Mouse (Mus musculus): ENCODE measurements around the gene Hic1. TPM values are rescaled to one million over a fixed set of nuclear protein-coding genes. Genes with fewer than 3 reads are reported as not detected.
A peak's percentile ranks its signal among the peaks of the same experiment; 100 is the strongest.

The Hic1 gene
- total and polyA plus RNA-seq, 2 experiments from 2014 or later = 4.8 to 17.8 TPM

DNA sequence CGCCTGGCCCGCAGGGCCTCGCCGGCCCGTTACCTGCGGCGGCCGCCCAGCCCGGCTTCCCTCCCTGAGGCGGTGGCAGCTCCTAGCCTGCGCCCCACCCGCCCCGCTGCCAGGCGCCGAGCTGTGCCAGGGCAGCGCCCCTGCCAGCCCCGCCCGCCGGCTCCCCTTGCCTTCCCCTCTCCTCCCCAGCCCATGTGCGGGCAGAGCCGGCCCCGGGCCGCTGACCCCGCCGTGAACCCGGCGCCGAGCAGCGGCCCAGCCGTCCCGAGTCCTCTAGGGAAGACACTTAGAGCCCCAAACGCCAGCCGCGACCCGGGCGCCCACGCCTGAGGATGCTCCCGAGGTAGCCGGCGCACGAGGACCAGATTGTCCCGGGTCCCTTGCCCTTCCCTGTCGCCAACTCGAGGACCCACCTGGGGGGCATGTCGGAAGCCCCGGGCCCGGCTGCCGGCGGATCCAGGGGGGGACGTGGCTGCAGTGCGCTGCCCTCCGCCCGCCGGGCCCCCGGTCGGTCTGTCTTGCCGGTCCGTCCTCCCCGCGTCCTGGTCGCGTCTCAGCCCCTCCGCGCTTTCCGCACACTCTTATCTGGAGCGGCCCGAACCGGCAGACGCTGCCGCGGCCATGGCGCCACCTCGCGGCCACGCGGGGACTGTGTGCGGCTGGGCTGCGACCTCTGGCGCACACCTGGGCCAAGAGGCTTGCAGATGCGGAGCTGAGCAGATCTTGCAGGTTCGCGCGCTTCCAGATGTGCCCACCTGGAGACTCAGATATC lies 543 bp downstream of the Hic1 start:
- TF ChIP-seq CTCF (IDR thresholded peaks at IDR 0.05; ENCODE audit: low read depth) = peak; percentile 98
- no peak for TF ChIP-seq EP300 (IDR thresholded peaks at IDR 0.05; ENCODE audit: low read depth)
- peaks cover 10% of the 10 kb centered on the region; the same call in 1 of the 2 replicates for H3K36me3 ChIP-seq (replicated peaks; ENCODE audit: control insufficient read depth, insufficient read depth, low read length)
- DNase-seq (ENCODE audit: low spot score) (peak; percentile 70), ATAC-seq (ENCODE audit: insufficient read depth, low read depth) (peak; percentile 37)
- H3K9me3 ChIP-seq (replicated peaks; ENCODE audit: control insufficient read depth, low read length) = no peaks in the 10 kb centered on the region
- H3K27ac ChIP-seq (ENCODE audit: low read depth) = peak overlapping the region; percentile 71
- peaks cover 13% of the 10 kb centered on the region for H3K4me1 ChIP-seq (ENCODE audit: control insufficient read depth, insufficient read depth)
- H3K4me2 ChIP-seq (ENCODE audit: low read depth, low read length) = peak overlapping the region; percentile 89
- H3K9ac ChIP-seq (replicated peaks; ENCODE audit: low read depth, low read length) = peak overlapping the region; percentile 55
- H3K4me3 ChIP-seq (ENCODE audit: low read depth, low read length) = peak overlapping the region; percentile 67
- peaks cover 70% of the 10 kb centered on the region for H3K27me3 ChIP-seq (ENCODE audit: control insufficient read depth, insufficient read depth, low read length)
- under 1% methylated on average over 81 of the region's 83 CpGs for WGBS

DNA sequence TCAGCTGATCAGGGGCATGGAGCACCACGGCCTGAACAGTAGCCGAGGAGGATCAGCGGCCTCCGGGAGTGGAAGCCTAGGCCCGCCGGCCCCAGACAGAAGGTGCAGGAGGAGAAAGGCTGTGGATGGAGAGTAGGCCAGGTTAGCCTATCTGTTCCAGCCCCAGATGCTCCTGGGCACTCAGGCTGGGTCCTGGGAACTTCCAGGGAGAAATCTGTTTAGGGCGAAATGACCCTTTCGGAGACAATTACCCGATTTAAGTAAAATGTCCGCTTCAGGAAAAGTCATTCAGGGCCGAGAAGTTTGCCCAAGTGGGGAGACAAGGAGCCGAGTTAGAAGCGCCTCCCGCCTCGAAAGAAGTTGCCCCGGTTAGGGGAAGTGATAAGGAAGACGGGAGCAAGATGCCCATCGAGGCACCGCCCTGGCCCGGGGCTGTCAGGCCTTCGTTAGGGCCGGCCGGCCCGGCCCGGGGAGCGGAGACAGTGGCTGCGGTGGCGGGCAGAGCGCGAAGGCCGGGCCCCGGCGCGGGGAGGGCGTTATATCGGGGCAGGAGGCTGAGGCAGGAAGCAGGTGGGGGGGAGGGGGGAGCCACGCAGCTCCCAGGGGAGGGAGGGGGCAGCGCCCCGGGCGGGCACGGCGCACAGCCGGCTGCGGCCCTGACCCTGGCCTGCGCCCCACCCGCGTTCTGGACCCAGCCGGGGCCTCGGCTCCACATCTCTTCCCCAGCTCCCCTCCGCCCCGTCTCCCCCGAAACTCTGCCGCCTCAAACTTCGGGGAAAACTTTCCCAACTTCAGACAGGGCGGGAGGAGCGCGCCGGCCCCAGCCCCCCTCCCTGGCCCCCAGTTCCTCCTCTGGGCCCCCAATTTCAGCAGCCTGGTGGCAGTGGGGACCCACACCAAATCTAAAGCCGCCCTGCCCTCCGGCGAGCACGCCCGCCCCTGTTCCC lies 1.4 kb downstream of the Hic1 start:
- Histone ChIP-seq H3K4me3 (ENCODE audit: low read depth, low read length) (peak overlapping the region; percentile 67), H3K4me2 (ENCODE audit: low read depth, low read length) (peak overlapping the region; percentile 89), H3K9me3 (replicated peaks; ENCODE audit: control insufficient read depth, low read length) (no peaks in the 10 kb centered on the region), H3K27ac (ENCODE audit: low read depth) (peak overlapping the region; percentile 71), H3K27me3 (ENCODE audit: control insufficient read depth, insufficient read depth, low read length) (peaks cover 63% of the 10 kb centered on the region), H3K4me1 (ENCODE audit: control insufficient read depth, insufficient read depth) (peaks cover 13% of the 10 kb centered on the region), H3K36me3 (replicated peaks; ENCODE audit: control insufficient read depth, insufficient read depth, low read length) (peaks cover 19% of the 10 kb centered on the region), H3K9ac (replicated peaks; ENCODE audit: low read depth, low read length) (peak overlapping the region; percentile 55)
- WGBS = 13% methylated on average over 49 of the region's 63 CpGs
- DNase-seq (ENCODE audit: low spot score) = no peak
- no peak for ATAC-seq (ENCODE audit: insufficient read depth, low read depth)
- TF ChIP-seq EP300 (IDR thresholded peaks at IDR 0.05; ENCODE audit: low read depth) (no peak), CTCF (IDR thresholded peaks at IDR 0.05; ENCODE audit: low read depth) (no peak)

DNA sequence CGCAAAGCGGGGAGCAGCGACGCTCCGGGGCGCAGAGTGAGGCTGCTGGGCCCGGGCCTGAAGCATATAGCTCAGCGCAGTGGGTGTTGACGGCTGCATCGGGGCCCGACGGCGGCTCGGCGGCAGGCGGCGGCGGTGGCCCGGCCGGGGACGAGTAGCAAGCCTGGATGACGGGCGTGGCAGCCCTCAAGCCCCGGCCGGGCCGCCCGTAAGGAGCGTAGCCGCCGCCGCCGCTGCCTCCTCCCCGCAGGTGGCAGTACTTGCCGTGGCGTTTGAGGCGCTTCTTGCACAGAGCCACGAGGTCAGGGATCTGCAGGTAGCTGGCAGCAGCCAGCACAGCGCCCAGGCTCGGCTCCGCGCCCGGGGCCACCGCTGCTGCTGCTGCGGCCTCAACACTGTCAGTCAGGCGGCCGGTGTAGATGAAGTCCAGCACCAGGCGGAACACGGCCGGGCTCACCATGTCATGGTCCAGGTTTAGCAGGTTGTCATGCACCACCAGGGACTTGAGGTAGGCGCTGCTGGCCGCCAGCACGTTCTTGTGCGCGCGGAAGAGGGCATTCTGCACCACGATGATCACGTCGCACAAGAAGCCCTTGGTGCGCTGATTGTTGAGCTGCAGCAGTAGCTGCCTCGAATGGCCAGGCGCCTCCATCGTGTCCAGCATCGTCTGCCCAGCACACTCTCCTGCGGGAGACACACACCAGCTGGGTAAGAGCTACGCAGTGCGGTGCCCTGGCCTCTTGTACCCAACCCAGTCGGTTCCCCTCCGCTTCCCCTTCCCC lies 2.3 kb downstream of the Hic1 start:
- ATAC-seq (ENCODE audit: insufficient read depth, low read depth) = no peak
- Histone ChIP-seq H3K4me3 (ENCODE audit: low read depth, low read length) (peak overlapping the region; percentile 67), H3K4me1 (ENCODE audit: control insufficient read depth, insufficient read depth) (peaks cover 4% of the 10 kb centered on the region; the same call in 1 of the 2 replicates), H3K9me3 (replicated peaks; ENCODE audit: control insufficient read depth, low read length) (no peaks in the 10 kb centered on the region), H3K27ac (ENCODE audit: low read depth) (peak overlapping the region; percentile 71), H3K4me2 (ENCODE audit: low read depth, low read length) (peak overlapping the region; percentile 89), H3K9ac (replicated peaks; ENCODE audit: low read depth, low read length) (peak overlapping the region; percentile 55), H3K36me3 (replicated peaks; ENCODE audit: control insufficient read depth, insufficient read depth, low read length) (peaks cover 27% of the 10 kb centered on the region), H3K27me3 (ENCODE audit: control insufficient read depth, insufficient read depth, low read length) (peaks cover 54% of the 10 kb centered on the region)
- peak; percentile 23 for DNase-seq (ENCODE audit: low spot score)
- TF ChIP-seq CTCF (IDR thresholded peaks at IDR 0.05; ENCODE audit: low read depth) = no peak
- no peak for TF ChIP-seq EP300 (IDR thresholded peaks at IDR 0.05; ENCODE audit: low read depth)
- 4% methylated on average over 68 of the region's 68 CpGs for WGBS

DNA sequence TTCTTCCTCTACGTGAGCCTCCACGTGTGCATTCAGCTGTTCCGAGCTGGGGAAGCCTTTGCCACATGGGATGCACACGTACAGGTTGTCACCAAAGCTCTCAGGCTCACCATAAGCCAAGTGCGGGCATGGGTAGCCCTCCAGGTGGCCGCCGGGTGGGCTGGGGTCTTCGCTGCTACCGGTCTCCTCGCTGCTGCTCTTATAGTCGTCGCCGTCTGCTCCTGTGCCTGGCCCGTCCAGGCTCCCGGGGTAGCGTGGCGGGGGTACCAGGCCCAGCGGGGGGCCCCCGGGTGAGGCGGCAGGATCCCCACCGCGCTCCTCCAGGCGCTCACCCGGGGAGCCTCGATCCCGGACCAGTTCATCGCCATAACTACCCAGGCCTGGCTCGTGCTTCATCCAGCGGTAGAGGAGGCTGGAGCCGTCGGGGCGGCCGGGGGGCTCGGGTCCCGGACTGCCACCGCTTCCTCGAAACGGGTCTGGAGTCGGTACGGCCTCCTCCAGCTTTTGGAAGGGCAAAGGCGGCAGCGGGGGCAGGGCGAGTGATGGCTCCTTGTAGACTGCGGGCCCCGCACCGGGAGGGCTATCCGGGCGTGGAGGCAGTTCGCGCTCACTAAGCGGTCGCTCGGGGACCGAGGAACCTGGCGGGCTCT lies 3.0 kb downstream of the Hic1 start:
- peaks cover 34% of the 10 kb centered on the region for H3K36me3 ChIP-seq (replicated peaks; ENCODE audit: control insufficient read depth, insufficient read depth, low read length)

More for the DNA sequence above, 3.0 kb downstream of the Hic1 start:
- H3K9me3 ChIP-seq (replicated peaks; ENCODE audit: control insufficient read depth, low read length) = no peaks in the 10 kb centered on the region
- H3K27me3 ChIP-seq (ENCODE audit: control insufficient read depth, insufficient read depth, low read length) = peaks cover 47% of the 10 kb centered on the region
- H3K4me1 ChIP-seq (ENCODE audit: control insufficient read depth, insufficient read depth) = peaks cover 3% of the 10 kb centered on the region; the same call in 1 of the 2 replicates
- no peak for TF ChIP-seq CTCF (IDR thresholded peaks at IDR 0.05; ENCODE audit: low read depth)
- no peak for TF ChIP-seq EP300 (IDR thresholded peaks at IDR 0.05; ENCODE audit: low read depth)
- DNase-seq (ENCODE audit: low spot score) = no peak
- H3K4me3 ChIP-seq (ENCODE audit: low read depth, low read length) = peak overlapping the region; percentile 67
- H3K9ac ChIP-seq (replicated peaks; ENCODE audit: low read depth, low read length) = peak overlapping the region; percentile 55
- peak overlapping the region; percentile 71; the same call in 1 of the 2 replicates for H3K27ac ChIP-seq (ENCODE audit: low read depth)
- 10% methylated on average over 55 of the region's 55 CpGs for WGBS
- H3K4me2 ChIP-seq (ENCODE audit: low read depth, low read length) = peak overlapping the region; percentile 89
- no peak for ATAC-seq (ENCODE audit: insufficient read depth, low read depth)
